In genomic region chr6:66023531-66023930, GRCm38 (mm10) we compare ENCODE assay signal across 28 mouse cellular contexts.
"Had no signal": no experiment of that assay in that cellular context is flagged by ENCODE, and none has a peak within 500 bp of the region (broad histone marks: within the 10 kb centered on the region; RNA-seq: fewer than 3 reads in every experiment).

No protein-coding gene starts in this region.

- H3K27ac ChIP-seq: embryonic facial prominence, embryonic 12.5 days; embryonic facial prominence, embryonic 13.5 days; embryonic facial prominence, embryonic 15.5 days; forebrain, embryonic 10.5 days; forebrain, embryonic 12.5 days; forebrain, embryonic 13.5 days; forebrain, embryonic 15.5 days; gastrocnemius, adult 2 months had no signal

- H3K4me1 ChIP-seq: embryonic facial prominence, embryonic 12.5 days; embryonic facial prominence, embryonic 13.5 days; embryonic facial prominence, embryonic 15.5 days; forebrain, embryonic 10.5 days; forebrain, embryonic 12.5 days; forebrain, embryonic 13.5 days; forebrain, embryonic 15.5 days had no signal

- H3K9me3 ChIP-seq: embryonic facial prominence, embryonic 12.5 days; embryonic facial prominence, embryonic 13.5 days; embryonic facial prominence, embryonic 15.5 days; forebrain, embryonic 10.5 days; forebrain, embryonic 12.5 days; forebrain, embryonic 13.5 days; forebrain, embryonic 15.5 days had no signal

- H3K4me2 ChIP-seq: embryonic facial prominence, embryonic 12.5 days; embryonic facial prominence, embryonic 13.5 days; embryonic facial prominence, embryonic 15.5 days; forebrain, embryonic 12.5 days; forebrain, embryonic 13.5 days; forebrain, embryonic 15.5 days had no signal

- H3K9ac ChIP-seq: embryonic facial prominence, embryonic 12.5 days; embryonic facial prominence, embryonic 13.5 days; embryonic facial prominence, embryonic 15.5 days; forebrain, embryonic 12.5 days; forebrain, embryonic 13.5 days; forebrain, embryonic 15.5 days; forebrain, postnatal 0 days had no signal

- H3K36me3 ChIP-seq: embryonic facial prominence, embryonic 12.5 days; embryonic facial prominence, embryonic 13.5 days; embryonic facial prominence, embryonic 15.5 days; forebrain, embryonic 10.5 days; forebrain, embryonic 12.5 days; forebrain, embryonic 15.5 days had no signal

- H3K27me3 ChIP-seq: embryonic facial prominence, embryonic 12.5 days; embryonic facial prominence, embryonic 13.5 days; embryonic facial prominence, embryonic 15.5 days; forebrain, embryonic 12.5 days; forebrain, embryonic 13.5 days; forebrain, embryonic 15.5 days had no signal

- H3K4me3 ChIP-seq: embryonic facial prominence, embryonic 12.5 days; embryonic facial prominence, embryonic 13.5 days; embryonic facial prominence, embryonic 15.5 days; erythroblast, embryonic 14.5 days; forebrain, embryonic 10.5 days; forebrain, embryonic 12.5 days; forebrain, embryonic 13.5 days; forebrain, embryonic 15.5 days; gastrocnemius, adult 2 months had no signal

- ATAC-seq: forebrain, embryonic 13.5 days; forebrain, embryonic 14.5 days; forebrain, embryonic 15.5 days; forebrain, embryonic 16.5 days; forebrain, postnatal 0 days had no signal

- DNase-seq: cerebellum, adult 18-20 months; cerebellum, adult 2 months; cerebellum, adult 8-10 months; cerebellum, adult 9-10 months; cerebellum, adult 9-11 months; cerebellum, postnatal 10 days; cerebellum, postnatal 14 days; cerebellum, postnatal 25 days; cerebellum, postnatal 36 days; embryo, embryonic 11 days; forebrain, postnatal 0 days; gastrocnemius, adult 2 months; gastrocnemius, postnatal 10 days; gastrocnemius, postnatal 14 days; gastrocnemius, postnatal 25 days; gastrocnemius, postnatal 36 days; heart, adult 11 months; heart, adult 18-20 months had no signal
